Mouse (Mus musculus): Measurements from ENCODE around the gene Arhgef28. TPM values are rescaled to one million over a fixed set of nuclear protein-coding genes. Genes with fewer than 3 reads are reported as not detected.
A peak's percentile ranks its signal among the peaks of the same experiment; 100 is the strongest.

The Arhgef28 gene
- polyA plus RNA-seq, 1 experiment from 2014 or later, result 9.3 TPM

DNA sequence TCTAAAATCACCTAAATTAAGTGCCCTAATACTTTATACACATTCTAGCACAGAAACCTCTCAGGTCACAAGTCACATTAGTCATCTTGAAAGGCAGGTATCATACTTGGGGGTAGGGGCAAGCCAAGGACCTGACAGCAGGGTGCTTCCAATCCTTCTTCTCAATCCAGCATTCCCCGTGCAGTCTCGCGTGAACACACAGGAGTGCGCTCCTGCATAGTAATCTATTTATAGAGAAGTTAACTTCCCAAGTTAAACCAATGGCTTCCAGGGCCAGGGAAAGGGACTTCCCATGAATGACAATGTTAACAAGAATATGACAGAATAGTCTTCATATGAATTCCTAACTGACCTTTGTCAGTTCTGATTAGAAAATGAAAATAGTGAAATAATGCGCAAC lies 58.7 kb downstream of the Arhgef28 start:
- Histone ChIP-seq H3K36me3 (no peaks in the 10 kb centered on the region), H3K27ac (replicated peaks) (no peak overlapping the region), H3K9ac (no peak overlapping the region), H3K4me2 (no peak overlapping the region), H3K4me1 (peaks cover 27% of the 10 kb centered on the region), H3K9me3 (no peaks in the 10 kb centered on the region), H3K27me3 (replicated peaks) (no peaks in the 10 kb centered on the region), H3K4me3 (no peak overlapping the region)
- WGBS, result 49% methylated on average over 5 of the region's 5 CpGs
- no peak for ATAC-seq (ENCODE audit: extremely low read depth, insufficient number of reproducible peaks, low FRiP score, low TSS enrichment)

DNA sequence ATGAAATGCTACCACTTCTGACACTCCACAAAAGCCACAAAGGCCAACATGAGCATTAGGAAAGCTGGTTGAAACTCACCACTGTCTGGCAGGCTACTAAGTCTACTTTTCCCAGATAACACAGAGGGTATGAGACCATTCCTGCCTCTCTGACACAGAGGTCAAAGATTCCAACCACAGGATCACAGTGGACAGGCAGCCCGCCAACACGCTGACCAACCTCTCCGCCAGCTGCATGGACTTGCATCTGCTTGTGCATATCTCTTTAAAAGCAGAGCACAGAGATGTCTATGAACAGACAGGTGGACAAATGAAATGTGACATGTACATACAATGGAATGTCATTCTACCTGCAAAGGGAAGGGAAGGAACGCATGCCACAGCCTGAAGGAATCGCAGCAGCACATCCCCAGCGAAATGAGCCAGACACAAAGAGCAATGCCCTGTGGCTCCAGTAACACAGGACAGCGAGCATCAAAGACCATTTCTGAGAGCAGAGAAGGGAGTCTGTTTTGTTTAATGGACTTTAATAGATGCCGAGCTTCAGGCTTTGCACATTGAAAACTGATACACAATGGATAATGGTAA lies 59.6 kb downstream of the Arhgef28 start:
- H3K36me3 ChIP-seq, result no peaks in the 10 kb centered on the region
- H3K27me3 ChIP-seq (replicated peaks), result no peaks in the 10 kb centered on the region
- ATAC-seq (ENCODE audit: extremely low read depth, insufficient number of reproducible peaks, low FRiP score, low TSS enrichment), result no peak
- no peak overlapping the region for H3K27ac ChIP-seq (replicated peaks)
- H3K9ac ChIP-seq, result no peak overlapping the region
- H3K4me1 ChIP-seq, result peaks cover 28% of the 10 kb centered on the region
- H3K4me2 ChIP-seq, result no peak overlapping the region
- 83% methylated on average over 8 of the region's 8 CpGs for WGBS
- no peaks in the 10 kb centered on the region for H3K9me3 ChIP-seq
- H3K4me3 ChIP-seq, result no peak overlapping the region

DNA sequence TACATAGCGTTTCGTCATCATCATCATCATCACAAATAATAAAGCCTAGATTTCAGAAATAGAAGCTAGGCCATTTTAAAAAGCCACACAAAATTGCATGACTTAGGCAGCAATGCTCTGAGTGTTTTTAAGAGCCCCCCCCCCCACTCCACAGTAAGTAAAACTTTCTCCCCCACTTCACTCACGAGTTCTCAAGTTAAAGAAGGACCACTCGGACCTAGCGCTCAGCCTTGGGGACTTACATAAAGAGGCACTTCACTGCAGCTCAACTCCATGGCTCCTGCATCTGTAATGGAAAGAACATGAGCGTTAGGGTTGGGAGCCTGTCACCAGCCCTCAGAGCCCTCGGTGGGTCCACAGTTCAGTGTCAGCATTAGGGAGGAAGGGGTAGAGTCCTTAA lies 60.9 kb downstream of the Arhgef28 start:
- no peak overlapping the region for H3K4me3 ChIP-seq
- no peaks in the 10 kb centered on the region for H3K27me3 ChIP-seq (replicated peaks)
- no peak overlapping the region for H3K27ac ChIP-seq (replicated peaks)
- WGBS, result 74% methylated on average over 7 of the region's 7 CpGs
- no peak for ATAC-seq (ENCODE audit: extremely low read depth, insufficient number of reproducible peaks, low FRiP score, low TSS enrichment)
- no peak overlapping the region for H3K9ac ChIP-seq
- H3K4me1 ChIP-seq, result peaks cover 28% of the 10 kb centered on the region
- no peaks in the 10 kb centered on the region for H3K9me3 ChIP-seq
- no peaks in the 10 kb centered on the region for H3K36me3 ChIP-seq
- H3K4me2 ChIP-seq, result no peak overlapping the region

DNA sequence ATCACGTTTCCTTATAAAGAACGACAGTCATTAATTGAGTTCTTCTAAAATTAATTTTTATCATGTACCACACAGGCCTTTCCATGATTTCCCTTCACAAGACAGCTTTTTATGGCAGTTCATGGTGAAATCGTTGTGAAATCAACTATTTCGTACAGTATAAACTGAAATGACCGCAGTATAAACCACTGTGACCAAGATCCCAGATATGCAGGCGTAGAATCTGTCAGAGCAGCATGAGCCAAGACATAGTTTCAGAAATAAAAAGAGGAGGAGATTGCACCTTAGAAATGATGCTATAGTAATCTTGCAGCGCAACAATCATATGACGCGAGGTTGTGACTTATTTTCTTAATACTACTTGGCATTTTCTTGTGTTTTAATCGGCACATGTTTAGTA lies 63.2 kb downstream of the Arhgef28 start:
- H3K27me3 ChIP-seq (replicated peaks), result no peaks in the 10 kb centered on the region
- no peak for ATAC-seq (ENCODE audit: extremely low read depth, insufficient number of reproducible peaks, low FRiP score, low TSS enrichment)
- H3K27ac ChIP-seq (replicated peaks), result no peak overlapping the region
- no peak overlapping the region for H3K9ac ChIP-seq
- WGBS, result 88% methylated on average over 10 of the region's 10 CpGs
- no peak overlapping the region for H3K4me3 ChIP-seq
- no peaks in the 10 kb centered on the region for H3K36me3 ChIP-seq
- H3K4me2 ChIP-seq, result no peak overlapping the region
- peaks cover 19% of the 10 kb centered on the region for H3K4me1 ChIP-seq
- no peaks in the 10 kb centered on the region for H3K9me3 ChIP-seq

DNA sequence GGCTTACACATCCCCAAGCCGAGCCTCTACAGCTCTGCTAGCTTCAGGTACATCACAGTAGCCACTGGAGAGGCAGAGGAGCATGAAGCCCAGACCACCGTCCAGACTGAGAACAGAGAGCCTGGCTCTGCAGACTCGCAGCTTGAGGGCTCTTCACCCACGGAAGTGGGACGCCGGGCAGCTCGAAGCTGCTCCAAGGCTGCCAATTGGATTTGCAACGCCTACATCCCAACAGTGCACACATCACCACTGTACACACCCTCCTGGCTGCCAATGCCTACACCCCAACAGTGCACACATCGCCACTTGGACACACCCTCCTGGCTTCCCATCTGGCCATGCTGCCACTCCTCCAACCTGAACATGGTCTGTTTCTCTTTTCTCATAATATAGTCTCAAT lies 65.6 kb downstream of the Arhgef28 start:
- no peak for ATAC-seq (ENCODE audit: extremely low read depth, insufficient number of reproducible peaks, low FRiP score, low TSS enrichment)
- no peak overlapping the region for H3K4me2 ChIP-seq
- H3K27me3 ChIP-seq (replicated peaks), result no peaks in the 10 kb centered on the region
- no peak overlapping the region for H3K9ac ChIP-seq
- H3K4me1 ChIP-seq, result peaks cover 15% of the 10 kb centered on the region
- no peak overlapping the region for H3K4me3 ChIP-seq
- no peaks in the 10 kb centered on the region for H3K9me3 ChIP-seq
- no peaks in the 10 kb centered on the region for H3K36me3 ChIP-seq
- H3K27ac ChIP-seq (replicated peaks), result no peak overlapping the region
- WGBS, result 83% methylated on average over 9 of the region's 9 CpGs

DNA sequence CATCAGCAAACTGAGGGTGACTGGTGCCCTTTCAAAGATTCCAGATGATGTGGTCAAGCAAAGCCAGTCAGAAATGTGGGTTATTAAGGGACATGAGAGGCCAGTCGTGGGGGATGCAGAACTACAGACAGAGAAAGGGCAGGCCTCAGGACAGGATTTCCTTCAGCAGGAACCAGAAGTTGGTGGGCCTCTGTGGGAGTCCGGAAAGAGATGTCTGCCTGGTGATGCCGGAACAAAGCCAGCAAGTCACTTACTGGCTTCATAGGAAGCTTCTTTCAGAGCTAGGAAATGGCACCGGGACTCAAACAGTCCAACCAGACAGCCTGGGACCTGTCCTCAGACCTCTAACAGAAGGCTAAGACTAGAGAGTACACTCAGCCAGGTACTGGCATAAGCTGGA lies 67.5 kb downstream of the Arhgef28 start:
- 58% methylated on average over 4 of the region's 4 CpGs for WGBS
- ATAC-seq (ENCODE audit: extremely low read depth, insufficient number of reproducible peaks, low FRiP score, low TSS enrichment), result no peak
- Histone ChIP-seq H3K4me2 (no peak overlapping the region), H3K27me3 (replicated peaks) (no peaks in the 10 kb centered on the region), H3K4me1 (peaks cover 20% of the 10 kb centered on the region), H3K36me3 (no peaks in the 10 kb centered on the region), H3K4me3 (no peak overlapping the region), H3K9me3 (no peaks in the 10 kb centered on the region), H3K9ac (no peak overlapping the region), H3K27ac (replicated peaks) (0 out of 2 replicates have a peak overlapping the region, but pooled peaks have one; percentile 28)

DNA sequence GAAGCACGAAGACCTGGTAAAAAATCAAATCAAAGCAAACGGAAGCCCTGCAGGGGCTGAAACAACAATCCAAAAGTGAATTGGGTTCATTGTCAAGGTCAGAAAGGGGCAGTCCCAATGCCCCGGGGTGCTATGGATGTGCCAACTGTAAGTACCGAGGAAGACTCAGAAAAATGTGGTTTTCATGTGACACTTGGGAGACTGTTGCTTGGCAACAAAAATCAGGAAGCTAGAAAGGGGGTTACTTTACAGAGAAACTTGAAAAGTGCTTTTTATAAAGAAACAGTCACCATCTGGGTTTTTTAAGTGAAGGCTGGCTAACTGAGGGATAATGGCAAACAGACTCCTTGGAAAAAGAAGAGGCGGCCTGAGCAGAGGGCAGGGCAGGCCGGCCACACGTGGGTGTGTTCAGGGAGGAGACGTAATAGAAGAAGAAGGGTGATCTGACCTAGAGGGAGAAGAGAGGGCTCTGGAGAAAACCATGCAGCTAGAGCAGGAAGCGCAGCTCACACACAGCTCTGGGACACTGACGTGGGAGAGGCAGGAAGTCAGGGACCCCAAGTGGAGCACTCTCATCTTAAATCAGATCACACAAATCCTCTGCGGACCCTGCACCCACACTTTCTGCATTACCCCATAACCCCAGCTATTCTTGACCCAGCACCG lies 70.2 kb downstream of the Arhgef28 start:
- H3K27ac ChIP-seq (replicated peaks), result peak overlapping the region; percentile 15; the same call in 1 of the 2 replicates
- H3K9ac ChIP-seq, result peak overlapping the region; percentile 14; the same call in 1 of the 2 replicates
- ATAC-seq (ENCODE audit: extremely low read depth, insufficient number of reproducible peaks, low FRiP score, low TSS enrichment), result no peak
- H3K4me3 ChIP-seq, result no peak overlapping the region
- no peaks in the 10 kb centered on the region for H3K27me3 ChIP-seq (replicated peaks)
- H3K4me2 ChIP-seq, result no peak overlapping the region; the same call in 1 of the 2 replicates
- no peaks in the 10 kb centered on the region for H3K9me3 ChIP-seq
- H3K4me1 ChIP-seq, result peaks cover 18% of the 10 kb centered on the region
- WGBS, result 47% methylated on average over 12 of the region's 12 CpGs
- H3K36me3 ChIP-seq, result no peaks in the 10 kb centered on the region

DNA sequence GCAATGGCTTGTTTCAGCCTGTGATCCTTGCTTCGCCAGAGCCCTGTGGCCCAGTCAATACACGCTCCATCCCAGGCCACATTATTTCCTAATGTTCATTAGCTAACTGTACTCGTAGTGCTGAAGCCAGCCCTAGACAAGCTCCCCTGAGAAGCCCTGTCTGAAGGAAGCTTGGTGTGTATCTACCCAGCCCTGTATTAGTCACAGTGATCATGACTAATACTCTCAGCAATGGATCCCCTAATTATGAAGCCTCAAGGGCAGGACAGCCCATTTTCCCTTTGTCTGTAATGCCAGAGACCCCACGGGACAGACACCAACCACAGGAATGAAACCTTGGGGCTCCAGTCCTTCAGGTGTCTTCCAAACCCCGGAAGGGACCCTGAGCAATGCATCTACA lies 73.3 kb downstream of the Arhgef28 start:
- H3K4me2 ChIP-seq, result no peak overlapping the region
- no peak overlapping the region for H3K4me3 ChIP-seq
- no peaks in the 10 kb centered on the region for H3K9me3 ChIP-seq
- H3K36me3 ChIP-seq, result no peaks in the 10 kb centered on the region
- H3K27ac ChIP-seq (replicated peaks), result no peak overlapping the region
- H3K4me1 ChIP-seq, result peaks cover 18% of the 10 kb centered on the region
- no peak for ATAC-seq (ENCODE audit: extremely low read depth, insufficient number of reproducible peaks, low FRiP score, low TSS enrichment)
- WGBS, result 78% methylated on average over 5 of the region's 5 CpGs
- no peak overlapping the region for H3K9ac ChIP-seq
- no peaks in the 10 kb centered on the region for H3K27me3 ChIP-seq (replicated peaks)

DNA sequence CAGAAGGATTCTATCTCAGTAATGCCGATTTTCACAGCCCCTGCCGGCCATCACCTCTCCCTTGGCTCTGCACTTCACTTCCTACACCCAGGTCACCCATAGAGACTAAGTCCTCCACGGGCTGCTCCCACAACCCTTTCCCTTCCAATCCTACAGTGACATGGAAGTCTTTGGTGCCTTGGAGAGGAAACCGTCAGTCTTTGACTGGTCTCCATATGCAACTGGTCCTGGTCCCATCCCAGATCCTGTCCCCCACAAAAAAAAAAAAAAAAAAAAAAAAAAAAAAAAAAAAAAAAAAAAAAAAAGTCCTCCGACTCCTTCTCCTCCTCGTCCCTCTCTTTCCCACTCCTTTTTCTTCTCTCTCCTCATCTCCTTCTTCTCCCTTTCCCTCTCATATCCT lies 74.0 kb downstream of the Arhgef28 start:
- Histone ChIP-seq H3K36me3 (no peaks in the 10 kb centered on the region), H3K9me3 (no peaks in the 10 kb centered on the region), H3K4me1 (peaks cover 24% of the 10 kb centered on the region), H3K4me3 (no peak overlapping the region), H3K4me2 (no peak overlapping the region), H3K27ac (replicated peaks) (no peak overlapping the region), H3K27me3 (replicated peaks) (no peaks in the 10 kb centered on the region), H3K9ac (no peak overlapping the region)
- ATAC-seq (ENCODE audit: extremely low read depth, insufficient number of reproducible peaks, low FRiP score, low TSS enrichment), result no peak
- 64% methylated on average over 6 of the region's 6 CpGs for WGBS

DNA sequence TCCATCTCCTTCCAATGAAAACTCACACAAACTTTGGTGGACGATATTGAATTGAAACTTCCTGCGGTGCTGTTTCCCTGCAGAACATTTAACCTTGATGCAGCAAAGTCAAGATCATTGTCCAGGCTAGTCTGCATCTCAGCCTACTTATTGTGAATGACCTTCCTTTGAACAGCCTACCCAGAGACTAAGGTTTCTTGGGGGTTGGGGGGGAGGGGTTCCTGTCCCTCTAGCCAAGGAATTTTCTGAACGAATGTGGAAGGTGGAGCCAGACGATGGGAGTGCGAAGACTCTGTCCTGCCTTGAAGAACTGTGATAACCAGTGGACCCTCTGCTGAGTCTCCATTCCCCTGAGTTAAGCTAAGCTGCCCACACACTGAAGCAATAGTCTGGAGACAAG lies 80.6 kb downstream of the Arhgef28 start:
- no peak overlapping the region; the same call in 1 of the 2 replicates for H3K4me2 ChIP-seq
- no peaks in the 10 kb centered on the region for H3K27me3 ChIP-seq (replicated peaks)
- no peaks in the 10 kb centered on the region for H3K9me3 ChIP-seq
- H3K4me1 ChIP-seq, result peaks cover 46% of the 10 kb centered on the region
- no peak for ATAC-seq (ENCODE audit: extremely low read depth, insufficient number of reproducible peaks, low FRiP score, low TSS enrichment)
- H3K36me3 ChIP-seq, result no peaks in the 10 kb centered on the region
- H3K27ac ChIP-seq (replicated peaks), result no peak overlapping the region; the same call in 1 of the 2 replicates
- WGBS, result 58% methylated on average over 5 of the region's 5 CpGs
- no peak overlapping the region for H3K4me3 ChIP-seq
- H3K9ac ChIP-seq, result no peak overlapping the region

DNA sequence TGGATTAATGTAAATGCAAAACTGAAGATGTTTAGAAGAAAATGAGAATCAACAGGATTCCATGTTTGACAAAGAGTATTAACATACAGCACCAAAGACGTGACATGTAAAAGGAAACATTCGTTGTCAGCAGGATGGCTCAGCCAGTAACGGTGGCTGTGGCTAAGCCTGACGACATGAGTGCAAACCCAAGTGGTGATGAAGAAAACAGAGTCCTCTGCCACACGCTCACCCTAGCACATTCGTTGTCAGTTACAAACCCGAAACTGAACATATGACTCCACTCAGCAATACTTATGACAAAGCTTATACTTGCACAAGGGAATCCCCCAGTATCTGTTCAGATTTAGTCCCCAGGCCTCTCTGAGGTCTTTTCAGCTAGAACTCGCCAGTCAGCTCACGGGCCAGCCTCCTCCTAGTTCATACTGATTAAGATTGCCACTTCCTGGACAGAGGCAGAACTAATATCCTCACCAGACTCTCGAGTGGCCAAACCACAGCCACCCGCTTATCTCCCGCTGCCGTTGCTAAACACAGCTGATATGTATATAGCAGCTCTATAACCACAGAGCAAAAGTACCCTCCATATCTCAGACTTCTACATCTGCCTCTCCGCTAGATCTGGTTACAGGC lies 82.0 kb downstream of the Arhgef28 start:
- Histone ChIP-seq H3K27ac (replicated peaks) (peak overlapping the region; percentile 34), H3K4me3 (no peak overlapping the region), H3K9ac (peak overlapping the region; percentile 28; the same call in 1 of the 2 replicates), H3K4me1 (peaks cover 50% of the 10 kb centered on the region), H3K4me2 (peak overlapping the region; percentile 54), H3K36me3 (no peaks in the 10 kb centered on the region), H3K27me3 (replicated peaks) (no peaks in the 10 kb centered on the region), H3K9me3 (no peaks in the 10 kb centered on the region)
- ATAC-seq (ENCODE audit: extremely low read depth, insufficient number of reproducible peaks, low FRiP score, low TSS enrichment), result no peak
- 18% methylated on average over 14 of the region's 14 CpGs for WGBS
